Mouse (Mus musculus) lung, postnatal 0 days (tissue): Measurements from ENCODE around the gene Ethe1.

ENCODE experiments used
- CTCF ChIP-seq: IDR thresholded peaks from 2 replicates; pipeline ENCODE4 v1.5.1; 2016; ENCODE audit warnings: antibody characterized with exemption, mild to moderate bottlenecking
- EP300 ChIP-seq: IDR thresholded peaks from 2 replicates; pipeline ENCODE4 v1.6.1; 2016; ENCODE audit warnings: antibody characterized with exemption, mild to moderate bottlenecking, control low read depth

DNA sequence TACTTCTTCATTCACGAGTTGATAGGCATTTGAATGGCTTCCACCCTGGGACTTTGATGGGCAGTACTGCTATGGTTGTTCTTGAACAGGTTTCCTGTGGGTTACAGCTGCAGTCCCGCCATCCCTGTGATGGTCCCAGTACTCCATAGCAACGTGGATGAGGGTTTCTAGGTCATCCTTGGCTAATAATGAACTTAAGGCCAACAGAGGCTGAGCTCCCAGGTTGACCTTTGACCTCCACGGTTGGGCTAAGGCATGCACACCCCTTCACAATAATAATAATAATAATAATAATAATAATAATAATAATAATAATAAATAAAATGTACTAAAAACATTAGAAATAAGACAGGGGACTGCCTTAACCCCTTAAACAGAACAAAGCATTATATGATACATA lies 10.8 kb downstream of the Ethe1 start:
- no peak for TF ChIP-seq EP300
- TF ChIP-seq CTCF = no peak
